Mouse (Mus musculus): ENCODE results near the gene Kat2b.
"Not testable (repeated sequence)": the region's sequence is repeated elsewhere in the genome, so short reads cannot be mapped to it uniquely, and the experiment has no call there.

Kat2b gene

GRCm38 (mm10) chr17:53603236-53603635 is 36.6 kb downstream of the Kat2b start:
- not testable (repeated sequence) for DNase-seq

GRCm38 (mm10) chr17:53606082-53606481 is 39.4 kb downstream of the Kat2b start:
- not testable (repeated sequence) for DNase-seq

- not testable (repeated sequence) for DNase-seq
Measured at GRCm38 (mm10) chr17:53608924-53609323, 42.3 kb downstream of the Kat2b start.

GRCm38 (mm10) chr17:53617295-53617957 is 50.8 kb downstream of the Kat2b start:
- no peak for DNase-seq

GRCm38 (mm10) chr17:53618369-53618768 is 51.7 kb downstream of the Kat2b start:
- no peak for DNase-seq

- no peak for DNase-seq
Measured at GRCm38 (mm10) chr17:53619391-53619790, 52.7 kb downstream of the Kat2b start.

- no peak for DNase-seq
Measured at GRCm38 (mm10) chr17:53620611-53621010, 54.0 kb downstream of the Kat2b start.

GRCm38 (mm10) chr17:53622125-53622524 is 55.5 kb downstream of the Kat2b start:
- DNase-seq = no peak

GRCm38 (mm10) chr17:53623762-53624161 is 57.1 kb downstream of the Kat2b start:
- DNase-seq = no peak

- DNase-seq = no peak
Measured at GRCm38 (mm10) chr17:53626160-53626559, 59.5 kb downstream of the Kat2b start.

- peak; percentile 2 for DNase-seq
Measured at GRCm38 (mm10) chr17:53627497-53627896, 60.8 kb downstream of the Kat2b start.

GRCm38 (mm10) chr17:53628131-53628530 is 61.5 kb downstream of the Kat2b start:
- no peak for DNase-seq

GRCm38 (mm10) chr17:53631344-53631743 is 64.7 kb downstream of the Kat2b start:
- no peak for DNase-seq

GRCm38 (mm10) chr17:53643360-53643759 is 76.7 kb downstream of the Kat2b start:
- DNase-seq = no peak

- DNase-seq = no peak
Measured at GRCm38 (mm10) chr17:53650251-53650661, 83.6 kb downstream of the Kat2b start.

GRCm38 (mm10) chr17:53654596-53654995 is 87.9 kb downstream of the Kat2b start:
- DNase-seq = no peak

GRCm38 (mm10) chr17:53655081-53655480 is 88.4 kb downstream of the Kat2b start:
- DNase-seq = no peak

GRCm38 (mm10) chr17:53655959-53656358 is 89.3 kb downstream of the Kat2b start:
- DNase-seq = no peak

GRCm38 (mm10) chr17:53656369-53656860 is 89.8 kb downstream of the Kat2b start:
- no peak for DNase-seq

GRCm38 (mm10) chr17:53657391-53657790 is 90.7 kb downstream of the Kat2b start:
- DNase-seq = peak; percentile 19 to 27

GRCm38 (mm10) chr17:53658668-53659067 is 92.0 kb downstream of the Kat2b start:
- DNase-seq = no peak

GRCm38 (mm10) chr17:53659230-53659629 is 92.6 kb downstream of the Kat2b start:
- DNase-seq = no peak

- DNase-seq = peak; percentile 12 to 19
Measured at GRCm38 (mm10) chr17:53659738-53660137, 93.1 kb downstream of the Kat2b start.

GRCm38 (mm10) chr17:53661056-53661840 is 94.6 kb downstream of the Kat2b start:
- DNase-seq = no peak

All from kidney, postnatal 4 days (tissue).